Mouse (Mus musculus): ENCODE results near the gene Efcab6. TPM values are rescaled to one million over a fixed set of nuclear protein-coding genes. Genes with fewer than 3 reads are reported as not detected.

Efcab6 gene
- polyA plus RNA-seq, 1 experiment from 2014 or later = 0.70 TPM

DNA sequence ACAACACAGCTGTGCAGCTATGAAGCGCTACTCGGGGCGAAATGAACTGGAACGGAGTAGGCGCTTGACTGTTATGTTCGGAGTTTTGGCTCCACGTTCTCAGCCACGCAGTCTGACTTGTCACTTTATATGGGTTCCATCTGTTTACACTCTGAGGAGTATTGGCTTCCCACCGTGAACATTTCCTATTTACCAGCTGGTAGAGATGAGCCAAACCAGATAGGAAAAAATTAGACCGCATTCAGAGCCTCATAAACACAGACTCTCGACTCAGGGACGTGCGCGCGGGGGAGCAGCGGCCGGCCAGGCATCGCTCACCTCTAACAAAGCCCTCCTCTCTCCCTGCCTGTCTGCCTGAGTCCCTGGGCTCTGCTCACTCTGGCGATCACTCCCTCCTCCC is 67.1 kb downstream of the Efcab6 start:
- H3K4me3 ChIP-seq (replicated peaks; ENCODE audit: low read length) = no peak overlapping the region
- H3K9me3 ChIP-seq (replicated peaks; ENCODE audit: control insufficient read depth, low read length) = no peaks in the 10 kb centered on the region
- no peaks in the 10 kb centered on the region for H3K36me3 ChIP-seq (ENCODE audit: control insufficient read depth, insufficient read depth, low read length)
- H3K4me1 ChIP-seq (ENCODE audit: control insufficient read depth, insufficient read depth, low read length) = 0 out of 2 replicates have a peak, but pooled peaks cover 4% of the 10 kb centered on the region
- H3K9ac ChIP-seq (ENCODE audit: low read length) = no peak overlapping the region
- H3K27ac ChIP-seq (ENCODE audit: low read length) = peak overlapping the region; percentile 6; the same call in 1 of the 2 replicates
- peak overlapping the region; percentile 19; the same call in 1 of the 2 replicates for H3K4me2 ChIP-seq (ENCODE audit: low read depth, low read length)
- peak; percentile 81 for ATAC-seq (ENCODE audit: insufficient read depth, low FRiP score)
- 12% methylated on average over 19 of the region's 19 CpGs for WGBS
- H3K27me3 ChIP-seq (ENCODE audit: control insufficient read depth, insufficient read depth, low read length) = no peaks in the 10 kb centered on the region

DNA sequence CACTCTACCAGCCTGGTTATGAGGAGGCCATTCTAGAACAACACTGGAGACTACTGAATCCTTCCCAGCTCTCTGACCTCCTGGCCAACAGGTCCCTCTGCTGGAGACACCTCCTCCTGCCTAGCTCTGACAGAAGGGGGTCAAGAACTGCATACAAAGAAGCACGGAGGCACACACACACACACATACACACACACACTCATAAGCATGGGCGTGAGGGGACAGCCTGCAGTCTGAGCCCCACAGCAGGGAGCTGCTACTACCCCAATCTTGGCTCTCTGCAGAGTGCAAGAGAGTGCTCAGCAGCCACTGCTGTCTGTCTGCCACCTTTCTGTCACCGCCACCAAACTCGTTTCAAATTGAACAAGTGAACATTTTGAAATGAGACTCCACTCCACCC is 67.6 kb downstream of the Efcab6 start:
- Histone ChIP-seq H3K9ac (ENCODE audit: low read length) (no peak overlapping the region), H3K36me3 (ENCODE audit: control insufficient read depth, insufficient read depth, low read length) (no peaks in the 10 kb centered on the region), H3K27me3 (ENCODE audit: control insufficient read depth, insufficient read depth, low read length) (no peaks in the 10 kb centered on the region), H3K4me3 (replicated peaks; ENCODE audit: low read length) (no peak overlapping the region), H3K4me1 (ENCODE audit: control insufficient read depth, insufficient read depth, low read length) (0 out of 2 replicates have a peak, but pooled peaks cover 4% of the 10 kb centered on the region), H3K27ac (ENCODE audit: low read length) (peak overlapping the region; percentile 62), H3K4me2 (ENCODE audit: low read depth, low read length) (peak overlapping the region; percentile 15; the same call in 1 of the 2 replicates), H3K9me3 (replicated peaks; ENCODE audit: control insufficient read depth, low read length) (no peaks in the 10 kb centered on the region)
- WGBS = 25% methylated on average over 4 of the region's 4 CpGs
- no peak for ATAC-seq (ENCODE audit: insufficient read depth, low FRiP score)

DNA sequence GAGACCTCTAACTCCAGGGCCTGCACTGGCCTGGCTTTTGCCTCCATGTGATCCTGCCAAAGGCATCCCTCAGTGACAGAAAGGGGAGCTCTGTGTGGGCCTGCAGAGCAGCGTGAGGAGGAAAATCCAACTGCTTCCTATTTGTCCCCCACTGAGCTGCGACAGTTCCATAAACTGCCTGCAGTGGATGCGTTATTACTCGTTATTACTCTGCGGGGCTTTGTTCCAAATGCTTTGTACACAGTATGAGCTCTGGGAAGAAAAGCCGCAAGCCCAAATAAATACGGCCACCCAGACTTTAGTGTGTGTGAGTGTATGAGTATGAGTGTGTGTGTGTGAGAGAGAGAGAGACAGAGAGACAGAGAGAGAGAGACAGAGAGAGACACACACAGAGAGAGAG is 68.3 kb downstream of the Efcab6 start:
- ATAC-seq (ENCODE audit: insufficient read depth, low FRiP score) = peak; percentile 39; the same call in 1 of the 2 replicates
- Histone ChIP-seq H3K27ac (ENCODE audit: low read length) (no peak overlapping the region), H3K4me1 (ENCODE audit: control insufficient read depth, insufficient read depth, low read length) (0 out of 2 replicates have a peak, but pooled peaks cover 4% of the 10 kb centered on the region), H3K9ac (ENCODE audit: low read length) (0 out of 2 replicates have a peak overlapping the region, but pooled peaks have one; percentile 6), H3K4me2 (ENCODE audit: low read depth, low read length) (no peak overlapping the region), H3K4me3 (replicated peaks; ENCODE audit: low read length) (no peak overlapping the region), H3K9me3 (replicated peaks; ENCODE audit: control insufficient read depth, low read length) (no peaks in the 10 kb centered on the region), H3K27me3 (ENCODE audit: control insufficient read depth, insufficient read depth, low read length) (no peaks in the 10 kb centered on the region), H3K36me3 (ENCODE audit: control insufficient read depth, insufficient read depth, low read length) (no peaks in the 10 kb centered on the region)
- WGBS = 59% methylated on average over 7 of the region's 7 CpGs

DNA sequence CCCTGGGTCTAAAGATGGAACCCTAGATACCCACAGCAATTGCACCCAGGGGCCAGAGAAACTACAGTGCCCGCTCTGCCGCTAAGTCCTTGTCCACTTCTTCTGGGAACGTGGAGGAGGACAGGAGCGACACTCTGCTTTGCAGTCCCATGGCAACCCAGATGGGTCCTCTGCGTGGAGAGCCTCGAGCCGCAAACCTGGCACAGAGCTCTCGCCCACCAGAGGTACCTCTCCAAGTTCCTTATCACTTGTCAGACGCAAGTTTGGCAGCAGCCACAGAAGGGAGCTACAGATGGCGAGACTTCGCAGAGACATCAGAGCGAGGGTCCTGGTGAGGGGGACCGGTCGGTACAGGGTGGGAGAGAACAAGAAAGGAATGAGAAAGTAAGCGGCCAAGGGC is 73.0 kb downstream of the Efcab6 start:
- no peak overlapping the region for H3K27ac ChIP-seq (ENCODE audit: low read length)
- H3K36me3 ChIP-seq (ENCODE audit: control insufficient read depth, insufficient read depth, low read length) = no peaks in the 10 kb centered on the region
- 83% methylated on average over 15 of the region's 15 CpGs for WGBS
- no peaks in the 10 kb centered on the region for H3K9me3 ChIP-seq (replicated peaks; ENCODE audit: control insufficient read depth, low read length)
- H3K27me3 ChIP-seq (ENCODE audit: control insufficient read depth, insufficient read depth, low read length) = no peaks in the 10 kb centered on the region
- H3K9ac ChIP-seq (ENCODE audit: low read length) = no peak overlapping the region
- ATAC-seq (ENCODE audit: insufficient read depth, low FRiP score) = no peak
- H3K4me2 ChIP-seq (ENCODE audit: low read depth, low read length) = no peak overlapping the region
- no peak overlapping the region for H3K4me3 ChIP-seq (replicated peaks; ENCODE audit: low read length)
- 0 out of 2 replicates have a peak, but pooled peaks cover 3% of the 10 kb centered on the region for H3K4me1 ChIP-seq (ENCODE audit: control insufficient read depth, insufficient read depth, low read length)

DNA sequence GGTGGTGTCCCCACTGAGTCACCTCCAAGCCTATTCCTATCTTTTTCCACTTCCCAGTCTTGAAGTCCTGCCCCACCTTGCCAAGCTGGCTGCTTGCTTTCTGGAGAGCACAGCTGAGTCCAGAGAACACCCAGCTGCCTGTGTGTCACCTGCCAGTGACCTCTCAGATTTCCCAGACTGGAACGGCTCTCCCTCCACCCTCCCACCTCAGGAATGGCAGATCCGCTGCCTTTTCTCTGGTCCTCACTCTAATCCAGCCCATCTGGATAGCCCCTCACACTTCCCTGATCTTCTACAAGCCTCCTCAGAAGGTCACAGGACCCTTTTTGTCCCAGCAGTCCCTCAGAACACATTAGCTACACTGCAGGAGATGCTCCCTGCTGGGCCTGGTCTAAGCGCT is 73.7 kb downstream of the Efcab6 start:
- Histone ChIP-seq H3K9ac (ENCODE audit: low read length) (no peak overlapping the region), H3K27ac (ENCODE audit: low read length) (no peak overlapping the region), H3K27me3 (ENCODE audit: control insufficient read depth, insufficient read depth, low read length) (no peaks in the 10 kb centered on the region), H3K4me2 (ENCODE audit: low read depth, low read length) (no peak overlapping the region), H3K36me3 (ENCODE audit: control insufficient read depth, insufficient read depth, low read length) (no peaks in the 10 kb centered on the region), H3K4me1 (ENCODE audit: control insufficient read depth, insufficient read depth, low read length) (0 out of 2 replicates have a peak, but pooled peaks cover 3% of the 10 kb centered on the region), H3K9me3 (replicated peaks; ENCODE audit: control insufficient read depth, low read length) (no peaks in the 10 kb centered on the region), H3K4me3 (replicated peaks; ENCODE audit: low read length) (no peak overlapping the region)
- no peak for ATAC-seq (ENCODE audit: insufficient read depth, low FRiP score)
- 5% methylated on average over 3 of the region's 3 CpGs for WGBS

DNA sequence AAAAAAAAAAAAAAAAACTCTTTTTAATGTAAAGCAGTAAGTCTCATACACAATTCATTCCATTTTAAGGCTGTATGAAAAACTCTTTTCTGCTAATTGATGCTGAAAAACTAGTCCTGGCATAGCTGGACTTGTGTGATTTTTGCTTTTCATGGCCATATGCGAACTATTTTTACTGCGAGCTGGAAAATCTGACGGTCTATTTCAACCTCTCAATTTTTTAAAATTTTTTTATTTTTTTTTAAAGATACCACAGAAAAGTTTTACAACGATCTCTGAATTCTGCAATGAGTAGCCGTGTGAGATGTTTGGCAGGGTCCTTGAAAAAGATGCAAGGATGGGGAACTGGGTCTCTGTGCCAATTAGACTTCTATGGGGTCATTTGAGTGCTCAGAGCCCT is 75.9 kb downstream of the Efcab6 start:
- Histone ChIP-seq H3K9ac (ENCODE audit: low read length) (no peak overlapping the region), H3K4me2 (ENCODE audit: low read depth, low read length) (no peak overlapping the region), H3K27me3 (ENCODE audit: control insufficient read depth, insufficient read depth, low read length) (no peaks in the 10 kb centered on the region), H3K4me1 (ENCODE audit: control insufficient read depth, insufficient read depth, low read length) (0 out of 2 replicates have a peak, but pooled peaks cover 3% of the 10 kb centered on the region), H3K9me3 (replicated peaks; ENCODE audit: control insufficient read depth, low read length) (no peaks in the 10 kb centered on the region), H3K27ac (ENCODE audit: low read length) (no peak overlapping the region), H3K36me3 (ENCODE audit: control insufficient read depth, insufficient read depth, low read length) (no peaks in the 10 kb centered on the region), H3K4me3 (replicated peaks; ENCODE audit: low read length) (no peak overlapping the region)
- WGBS = 88% methylated on average over 5 of the region's 5 CpGs
- no peak for ATAC-seq (ENCODE audit: insufficient read depth, low FRiP score)

DNA sequence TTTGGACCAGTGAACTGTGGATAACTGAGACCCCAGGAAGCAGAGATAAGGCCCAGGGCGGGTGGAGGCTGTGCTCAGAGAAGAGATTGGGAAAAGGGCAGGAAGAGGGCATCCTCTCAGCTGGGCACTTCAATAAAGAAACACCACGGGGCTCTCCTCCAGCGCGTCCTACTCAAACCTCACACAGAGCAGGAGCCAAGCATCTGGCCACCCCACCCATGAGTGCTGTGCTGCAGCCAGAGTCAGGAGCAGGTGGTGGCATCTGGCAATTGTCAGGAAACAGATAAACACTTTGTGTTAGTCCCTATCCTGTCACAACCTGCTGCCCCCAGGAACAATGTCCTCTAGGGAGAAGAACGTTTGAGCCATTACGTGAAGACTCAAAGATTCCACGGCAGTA is 77.1 kb downstream of the Efcab6 start:
- no peak for ATAC-seq (ENCODE audit: insufficient read depth, low FRiP score)
- H3K27me3 ChIP-seq (ENCODE audit: control insufficient read depth, insufficient read depth, low read length) = no peaks in the 10 kb centered on the region
- H3K4me2 ChIP-seq (ENCODE audit: low read depth, low read length) = no peak overlapping the region
- no peaks in the 10 kb centered on the region for H3K36me3 ChIP-seq (ENCODE audit: control insufficient read depth, insufficient read depth, low read length)
- H3K4me1 ChIP-seq (ENCODE audit: control insufficient read depth, insufficient read depth, low read length) = 0 out of 2 replicates have a peak, but pooled peaks cover 3% of the 10 kb centered on the region
- no peak overlapping the region for H3K27ac ChIP-seq (ENCODE audit: low read length)
- no peak overlapping the region for H3K4me3 ChIP-seq (replicated peaks; ENCODE audit: low read length)
- no peak overlapping the region for H3K9ac ChIP-seq (ENCODE audit: low read length)
- WGBS = 40% methylated on average over 7 of the region's 7 CpGs
- no peaks in the 10 kb centered on the region for H3K9me3 ChIP-seq (replicated peaks; ENCODE audit: control insufficient read depth, low read length)

DNA sequence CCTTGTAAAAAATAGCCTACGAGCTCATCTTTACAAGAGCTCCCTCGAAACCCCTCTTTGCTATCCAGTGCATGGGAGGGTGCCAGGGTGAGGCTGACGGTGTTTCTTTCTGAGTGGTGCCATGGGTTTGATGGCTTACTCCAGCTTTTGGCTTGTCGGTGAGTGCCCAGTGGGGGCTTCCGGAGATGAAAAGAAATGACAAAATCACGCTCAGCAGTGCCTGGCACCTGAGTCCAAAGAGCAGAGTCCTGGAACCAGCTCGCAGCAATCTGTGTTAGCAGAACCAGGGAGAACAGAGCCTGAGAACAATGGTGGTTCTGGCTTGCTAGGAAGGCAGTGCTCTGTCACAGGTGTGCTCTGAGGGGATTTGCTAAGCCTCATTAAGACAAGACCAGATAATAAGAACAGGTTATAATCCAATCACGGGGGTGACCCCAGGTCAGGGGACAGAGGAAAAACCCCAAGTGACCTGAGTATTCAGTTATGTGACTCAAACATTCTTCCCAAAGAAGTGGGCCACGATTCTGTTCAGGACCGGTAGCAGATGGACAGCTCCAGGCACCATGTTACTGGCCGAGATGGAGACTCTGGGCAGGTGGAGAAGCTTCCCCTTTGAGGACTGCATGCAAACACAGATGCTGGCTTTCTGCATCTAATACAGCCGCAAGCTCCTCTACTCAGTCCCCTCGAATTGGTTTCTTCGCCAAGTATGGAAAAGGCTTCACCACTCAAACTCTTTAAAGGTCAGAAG is 82.8 kb downstream of the Efcab6 start:
- no peak for ATAC-seq (ENCODE audit: insufficient read depth, low FRiP score)

DNA sequence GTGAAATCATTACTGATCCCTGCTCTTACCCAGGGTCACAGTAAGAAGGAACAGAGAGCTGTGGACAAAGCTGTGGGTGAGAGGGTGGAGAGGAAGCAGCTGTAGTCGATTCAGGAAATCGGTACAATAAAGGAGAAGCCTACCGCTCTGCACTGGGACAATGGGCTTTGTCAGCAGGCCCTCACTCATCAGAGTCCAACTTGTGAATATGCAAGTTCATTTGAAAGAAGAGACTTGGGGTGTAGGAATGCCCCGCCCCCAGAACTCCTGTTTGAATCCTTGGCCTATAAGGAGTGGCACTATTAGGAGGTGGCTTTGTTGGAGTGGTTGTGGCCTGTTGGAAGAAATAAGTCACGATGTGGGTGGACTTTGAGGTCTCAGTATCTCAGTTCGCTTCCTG is 86.3 kb downstream of the Efcab6 start:
- no peak overlapping the region for H3K4me2 ChIP-seq (ENCODE audit: low read depth, low read length)
- no peak overlapping the region for H3K27ac ChIP-seq (ENCODE audit: low read length)
- H3K9ac ChIP-seq (ENCODE audit: low read length) = no peak overlapping the region
- H3K27me3 ChIP-seq (ENCODE audit: control insufficient read depth, insufficient read depth, low read length) = no peaks in the 10 kb centered on the region
- no peaks in the 10 kb centered on the region for H3K9me3 ChIP-seq (replicated peaks; ENCODE audit: control insufficient read depth, low read length)
- no peak for ATAC-seq (ENCODE audit: insufficient read depth, low FRiP score)
- WGBS = 72% methylated on average over 6 of the region's 6 CpGs
- H3K36me3 ChIP-seq (ENCODE audit: control insufficient read depth, insufficient read depth, low read length) = no peaks in the 10 kb centered on the region
- H3K4me1 ChIP-seq (ENCODE audit: control insufficient read depth, insufficient read depth, low read length) = no peaks in the 10 kb centered on the region
- no peak overlapping the region for H3K4me3 ChIP-seq (replicated peaks; ENCODE audit: low read length)

More for the DNA sequence above, 82.8 kb downstream of the Efcab6 start:
- 62% methylated on average over 14 of the region's 14 CpGs for WGBS
- H3K36me3 ChIP-seq (ENCODE audit: control insufficient read depth, insufficient read depth, low read length) = no peaks in the 10 kb centered on the region
- no peak overlapping the region for H3K9ac ChIP-seq (ENCODE audit: low read length)
- no peak overlapping the region for H3K4me3 ChIP-seq (replicated peaks; ENCODE audit: low read length)
- no peaks in the 10 kb centered on the region for H3K9me3 ChIP-seq (replicated peaks; ENCODE audit: control insufficient read depth, low read length)
- H3K4me2 ChIP-seq (ENCODE audit: low read depth, low read length) = no peak overlapping the region
- H3K27me3 ChIP-seq (ENCODE audit: control insufficient read depth, insufficient read depth, low read length) = no peaks in the 10 kb centered on the region
- no peak overlapping the region for H3K27ac ChIP-seq (ENCODE audit: low read length)
- H3K4me1 ChIP-seq (ENCODE audit: control insufficient read depth, insufficient read depth, low read length) = no peaks in the 10 kb centered on the region

Measured in stomach, embryonic 16.5 days (tissue).